ENCODE assay signal across 8 mouse cellular contexts in the genomic region with DNA sequence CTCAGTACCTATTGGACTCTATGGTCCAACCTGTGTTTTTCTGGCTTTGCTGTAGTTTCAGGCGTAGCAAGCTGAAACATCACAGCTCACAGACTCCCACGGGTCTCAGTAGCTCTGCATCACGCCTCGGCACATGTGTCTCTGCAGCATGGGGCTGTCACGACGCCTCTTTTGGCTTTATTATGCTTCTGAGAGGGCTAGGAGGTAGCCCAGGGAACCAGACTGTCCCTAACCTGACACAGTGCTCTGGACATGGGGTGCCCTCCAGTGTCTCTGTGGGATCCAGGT. TPM values are rescaled to one million over a fixed set of nuclear protein-coding genes. Genes with fewer than 3 reads are reported as not detected.
A peak's percentile ranks its signal among the peaks of the same experiment; 100 is the strongest.
DNase-seq lines count a peak whose midpoint lies in the region; ATAC-seq lines count a peak whose summit lies in the region.

No protein-coding gene starts in this region.

- DNase-seq in heart, adult 11 months, result no peak
- peak; percentile 22 for DNase-seq in thymus, postnatal 25 days
- no peak for DNase-seq in thymus, postnatal 14 days
- DNase-seq in left cerebral cortex, postnatal 36 days (ENCODE audit: low spot score in 2 of 2), result peak; percentile 76 to 80
- peak; percentile 72 to 86 for DNase-seq in right cerebral cortex, postnatal 36 days (ENCODE audit: low spot score in 2 of 2)
- DNase-seq in adrenal gland, postnatal 36 days, result no peak
- no peak for DNase-seq in kidney, postnatal 10 days

- no peaks in the 10 kb centered on the region for H3K9me3 ChIP-seq in heart, embryonic 11.5 days (replicated peaks; ENCODE audit: control insufficient read depth, low read length)

- ATAC-seq in heart, embryonic 11.5 days (replicated peaks; ENCODE audit: insufficient number of reproducible peaks, low FRiP score, low TSS enrichment), result no peak

- intact Hi-C loops in left cerebral cortex, postnatal 36 days (cut with DNase I), result no loop called here

- peak overlapping the region; percentile 64 for H3K27ac ChIP-seq in heart, embryonic 11.5 days (ENCODE audit: low read depth, low read length)

- H3K4me1 ChIP-seq in heart, embryonic 11.5 days (ENCODE audit: control insufficient read depth, insufficient read depth, low read length), result peaks cover 35% of the 10 kb centered on the region

- peak overlapping the region; percentile 12; the same call in 1 of the 2 replicates for H3K4me3 ChIP-seq in heart, embryonic 11.5 days (ENCODE audit: low read depth, low read length)

- peak overlapping the region; percentile 99 for H3K4me2 ChIP-seq in heart, embryonic 11.5 days

- WGBS in heart, embryonic 11.5 days (ENCODE audit: insufficient replicate concordance), result 64% methylated on average over 6 of the region's 6 CpGs

- peaks cover 16% of the 10 kb centered on the region for H3K36me3 ChIP-seq in heart, embryonic 11.5 days (ENCODE audit: control insufficient read depth, insufficient read depth, low read length)

- H3K27me3 ChIP-seq in heart, embryonic 11.5 days (ENCODE audit: control insufficient read depth, insufficient read depth, low read length), result no peaks in the 10 kb centered on the region

- 0 out of 2 replicates have a peak overlapping the region, but pooled peaks have one; percentile 56 for H3K9ac ChIP-seq in heart, embryonic 11.5 days (ENCODE audit: low read depth, low read length)

RNA-seq across cellular contexts. Expression of a gene that starts 2.9 kb away (rescaled TPM):
- polyA plus RNA-seq in heart, embryonic 11.5 days (2014; fragmentation: Nextera tagmentation; extraction: Ambion mirVana), result 19.8 and 22.0 TPM in 2 replicates
- total RNA-seq in left cerebral cortex, postnatal 36 days (2021), result 100 to 1,000 TPM; 103 to 118 TPM
- total RNA-seq in adrenal gland, postnatal 36 days (2021), result 10 to 100 TPM; 16.4 to 24.1 TPM

RNA-seq across cellular contexts. Expression of a gene that starts 57.9 kb away (rescaled TPM):
- polyA plus RNA-seq in heart, embryonic 11.5 days (2014; fragmentation: Nextera tagmentation; extraction: Ambion mirVana), result 695 and 851 TPM in 2 replicates
- total RNA-seq in left cerebral cortex, postnatal 36 days (2021), result 100 to 1,000 TPM; 278 to 331 TPM
- 100 to 1,000 TPM; 403 to 411 TPM for total RNA-seq in adrenal gland, postnatal 36 days (2021)

Comparison
In these comparisons a context has a peak if more than half of its experiments do, and no peak if none do; other contexts are left out.
1. DNase-seq: peak in thymus, postnatal 25 days (single experiment), left cerebral cortex, postnatal 36 days (2 of 2) and right cerebral cortex, postnatal 36 days (2 of 2); none in heart, adult 11 months (single experiment), thymus, postnatal 14 days (single experiment), adrenal gland, postnatal 36 days (0 of 2) and kidney, postnatal 10 days (single experiment).
2. RNA of a gene that starts 2.9 kb away (total RNA-seq): 103 to 118 TPM in left cerebral cortex, postnatal 36 days; 16.4 to 24.1 TPM in adrenal gland, postnatal 36 days; every median in the first group is over 4 times any median in the second.